Mouse (Mus musculus): Measurements from ENCODE around the gene Zfyve9.

- no peak for TF ChIP-seq POLR2A (IDR thresholded peaks at IDR 0.05; ENCODE audit: insufficient read length, low read depth)
- no peak for TF ChIP-seq REST (IDR thresholded peaks at IDR 0.05; ENCODE audit: insufficient read depth, insufficient read length)
- no peak for TF ChIP-seq MYOG (IDR thresholded peaks at IDR 0.05; ENCODE audit: control insufficient read depth in 1 of 3, insufficient read depth in 1 of 3, insufficient read length in 2 of 3, low read depth in 2 of 3)
- no peak for TF ChIP-seq USF1 (IDR thresholded peaks at IDR 0.05; ENCODE audit: low read depth)
- no peak for TF ChIP-seq MAX (IDR thresholded peaks at IDR 0.05; ENCODE audit: low read depth)
- no peak for TF ChIP-seq E2F4 (IDR thresholded peaks at IDR 0.05; ENCODE audit: insufficient read depth)
These were observed 142.9 kb downstream of the Zfyve9 start for GRCm38 (mm10) chr4:108637721-108638120.

All from myocyte (in vitro differentiated cells).